Mouse (Mus musculus) adrenal gland, adult (tissue): ENCODE measurements around the gene Mccc2.
"Not testable (repeated sequence)": the region's sequence is repeated elsewhere in the genome, so short reads cannot be mapped to it uniquely, and the experiment has no call there.

Experiments
- DNase-seq, 2 experiments: peaks; one replicate each; pipeline ENCODE4 v3.0.0; 2022 to 2023; ENCODE audit warnings: low spot score in 1 of 2; ENCODE audit not compliant: inconsistent age in 2 of 2

The Mccc2 gene

DNA sequence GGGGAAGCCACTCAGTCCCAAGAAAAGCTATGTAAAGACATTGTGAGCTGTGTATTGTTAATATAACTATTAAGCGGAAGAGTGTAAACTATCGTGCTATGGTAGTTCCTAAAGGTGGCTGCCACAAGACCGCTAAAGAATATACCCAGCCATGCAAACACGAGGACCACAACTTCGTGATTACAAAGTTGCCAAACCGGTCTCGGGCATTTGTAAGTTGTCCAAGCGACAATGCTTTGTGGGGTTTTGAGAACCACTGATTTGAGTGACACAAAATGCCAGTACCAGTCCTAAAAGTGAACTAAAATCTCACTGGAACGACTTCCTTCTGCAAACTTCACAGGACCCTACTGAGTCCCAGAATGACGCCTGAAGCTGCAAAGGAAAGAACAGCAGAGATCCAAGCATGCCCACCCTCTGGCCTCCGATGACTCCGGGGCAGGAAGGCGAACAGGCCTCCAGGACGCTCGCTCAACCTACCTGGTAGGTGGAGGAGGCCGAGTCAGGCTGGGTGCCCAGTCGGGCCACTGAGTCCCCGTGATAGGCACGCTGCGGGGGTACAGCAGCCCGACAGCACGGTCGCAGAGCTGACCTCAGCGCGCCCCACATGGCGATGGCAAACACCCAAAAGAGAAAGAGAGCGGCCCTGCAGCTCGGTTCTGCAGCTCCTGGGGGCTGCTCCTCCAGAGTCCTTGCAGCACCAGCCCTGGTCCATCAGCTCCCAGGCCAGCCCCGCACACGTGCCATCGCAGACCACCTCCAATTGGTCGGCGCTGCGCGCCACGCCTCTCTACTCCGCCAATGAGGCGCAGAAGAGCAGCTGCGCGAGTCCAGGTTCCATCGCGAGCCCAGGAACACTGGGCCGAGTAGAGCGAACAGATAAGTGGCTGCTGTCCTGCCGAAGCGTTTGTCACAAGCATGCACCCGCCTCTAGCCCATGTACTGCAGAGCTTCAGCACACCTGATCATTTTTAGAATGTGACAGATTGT, at the start of gene Mccc2:
Gene Mccc2, minus strand, starts transcription at position 734 of the 990 bp plus-strand sequence.
- peak; percentile 90 to 93 for DNase-seq

DNA sequence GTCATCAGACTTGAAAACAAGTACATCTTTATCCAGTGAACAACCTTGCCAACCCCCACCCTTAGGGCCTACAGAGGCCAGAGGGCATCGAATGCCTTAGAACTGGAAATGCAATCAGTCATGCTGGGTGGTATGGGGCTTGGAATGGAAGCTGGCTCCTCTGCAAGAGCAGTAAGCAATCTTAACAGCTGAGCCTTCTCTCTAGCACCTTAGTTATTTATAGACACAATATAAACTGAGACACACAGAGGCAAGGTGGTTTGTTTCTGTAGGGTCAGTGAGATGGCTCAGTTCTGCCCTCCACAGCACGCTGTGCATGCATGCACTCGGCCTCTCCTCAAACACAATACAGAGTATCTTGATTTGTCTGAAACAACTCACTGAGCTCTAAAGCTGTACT, 48.5 kb upstream of the Mccc2 start:
- no peak for DNase-seq

DNA sequence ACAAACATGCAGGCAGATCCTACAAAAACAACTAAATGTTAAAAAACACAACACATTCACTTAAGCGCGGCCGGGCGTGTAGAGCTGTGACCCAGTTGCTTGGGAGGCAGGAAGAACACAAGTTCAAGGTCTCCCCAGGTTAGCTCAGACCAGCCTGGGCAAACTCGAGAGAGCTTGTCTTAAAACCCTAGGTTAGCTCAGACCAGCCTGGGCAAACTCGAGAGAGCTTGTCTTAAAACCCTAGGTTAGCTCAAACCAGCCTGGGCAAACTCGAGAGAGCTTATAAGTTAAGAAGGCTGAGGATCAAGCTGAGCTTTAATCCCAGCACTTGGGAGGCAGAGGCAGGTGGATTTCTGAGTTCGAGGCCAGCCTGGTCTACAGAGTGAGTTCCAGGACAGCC, 42.3 kb upstream of the Mccc2 start:
- not testable (repeated sequence) for DNase-seq

DNA sequence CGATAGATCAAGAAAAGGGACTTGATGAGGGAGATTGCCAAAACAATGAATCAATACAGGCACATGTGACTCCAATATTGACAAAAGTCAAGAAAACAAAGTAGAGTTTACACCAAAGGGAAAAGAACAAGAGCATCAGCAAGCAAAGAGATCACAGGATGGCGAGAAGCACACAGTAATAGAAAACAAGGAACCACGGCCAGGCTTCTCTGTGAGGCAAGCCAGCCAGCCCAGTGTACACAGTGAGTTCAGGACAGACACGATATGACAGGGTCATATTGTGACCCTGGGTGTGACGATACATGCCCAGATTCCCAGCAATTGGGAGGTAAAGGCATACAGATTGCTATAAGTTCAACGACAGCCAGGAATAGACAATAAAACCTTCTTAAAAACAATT, 10.6 kb upstream of the Mccc2 start:
- DNase-seq, result no peak

DNA sequence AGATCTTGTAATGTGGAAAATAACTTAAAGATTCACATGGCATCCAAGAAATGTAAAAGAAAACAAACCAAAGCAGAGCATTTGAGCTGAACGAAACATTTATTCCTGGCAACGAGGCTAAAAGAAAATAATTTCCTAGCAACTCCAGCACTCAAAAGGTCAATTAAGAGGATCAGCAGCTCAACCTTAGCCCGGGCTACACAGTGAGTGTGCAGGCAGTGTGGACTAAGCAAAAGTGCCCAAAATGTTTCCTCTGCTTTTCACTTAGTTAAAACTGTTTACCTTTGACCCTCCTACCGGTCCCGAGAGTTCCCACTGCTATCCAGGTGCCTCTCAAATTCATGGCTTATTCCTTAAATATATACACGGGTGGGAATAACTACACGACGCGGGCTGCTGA, 1.5 kb upstream of the Mccc2 start:
- DNase-seq, result no peak

DNA sequence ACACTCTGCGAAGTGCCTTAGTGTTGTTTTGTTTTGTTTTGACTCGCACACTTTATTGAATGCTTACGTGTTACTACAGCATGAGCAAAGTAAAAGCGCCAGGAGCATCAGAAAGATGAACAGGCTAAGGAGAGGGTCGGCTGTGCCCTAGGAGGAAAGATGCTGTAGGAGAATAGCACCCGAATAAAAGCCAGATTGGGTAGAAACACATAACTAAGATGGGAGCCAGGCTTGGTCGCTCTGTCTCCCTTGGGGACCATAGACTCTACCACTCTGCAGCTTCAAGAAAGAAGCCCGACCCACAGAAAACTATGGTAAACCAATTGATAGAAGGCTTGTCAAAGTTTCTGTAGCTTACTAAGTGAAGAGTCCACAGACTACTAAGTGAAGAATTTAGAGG, 498 bp upstream of the Mccc2 start:
- DNase-seq, result peak in 1 of 2 experiments; percentile 10

DNA sequence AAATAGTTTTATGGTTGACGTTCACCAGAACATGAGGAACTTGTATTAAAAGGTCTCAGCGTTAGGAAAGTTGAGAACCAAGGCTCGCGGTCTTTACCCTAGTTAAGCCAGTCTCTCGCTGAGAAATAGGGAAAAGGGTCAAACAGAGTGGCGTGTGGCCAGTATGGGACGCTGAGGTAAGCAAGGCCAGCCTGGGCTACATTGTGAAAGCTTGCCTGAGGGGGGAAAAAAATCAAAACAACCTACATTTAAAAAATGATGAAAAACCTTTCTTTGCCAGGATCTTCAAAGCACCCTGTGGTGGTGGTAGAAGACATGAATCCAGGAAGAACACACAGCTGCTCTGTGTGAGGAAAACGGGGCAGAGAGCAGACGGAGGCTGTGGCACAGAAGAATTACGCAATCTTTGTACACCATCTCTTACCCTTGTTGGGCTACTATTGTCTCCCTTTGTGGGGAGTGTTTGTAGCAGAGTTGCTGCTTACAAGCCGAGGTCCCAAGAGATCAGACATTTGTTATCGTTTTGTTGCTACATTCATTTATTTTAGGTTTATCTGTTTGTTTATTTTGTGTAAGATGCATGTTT, 9.4 kb downstream of the Mccc2 start:
- DNase-seq, result peak in 1 of 2 experiments; percentile 36

DNA sequence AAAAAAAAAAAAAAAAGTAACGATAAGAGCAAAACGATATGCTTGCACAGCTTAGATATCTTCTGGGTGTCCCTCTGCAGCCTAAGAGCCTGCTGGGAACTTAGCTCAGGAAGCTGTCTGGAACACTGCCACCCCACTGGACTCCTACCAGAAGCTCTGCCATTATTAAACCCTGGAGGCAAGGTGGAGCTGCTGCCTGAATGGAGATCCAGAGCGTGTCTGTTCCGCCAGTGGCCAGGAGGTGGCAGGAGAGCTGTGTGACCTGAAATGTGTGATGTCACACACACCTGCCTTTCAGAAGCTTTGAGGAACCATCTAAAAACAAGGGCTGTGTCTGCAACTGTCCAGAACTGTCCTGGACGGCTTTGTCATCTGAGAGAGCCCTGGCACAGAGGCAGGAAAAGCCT, 13.6 kb downstream of the Mccc2 start:
- peak; percentile 81 to 94 for DNase-seq

DNA sequence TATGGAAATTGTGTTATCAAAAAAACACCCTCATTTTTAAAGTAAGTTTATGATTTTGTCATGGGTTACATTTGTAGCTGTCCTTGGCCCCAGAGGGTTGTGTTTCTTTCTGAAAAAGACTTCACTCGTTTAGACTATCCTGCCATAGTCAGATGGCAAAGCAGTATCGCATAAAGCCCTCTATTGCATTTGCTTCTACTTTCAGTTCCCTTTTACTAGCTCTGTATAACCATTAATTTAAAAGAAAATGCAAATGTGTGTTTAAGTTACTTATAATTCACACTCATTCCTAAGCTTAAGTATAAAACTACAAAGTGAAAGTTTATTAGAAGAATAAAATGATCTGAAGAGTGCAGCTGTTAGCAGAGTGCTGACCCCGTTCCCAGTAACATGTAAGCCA, 16.4 kb downstream of the Mccc2 start:
- no peak for DNase-seq

DNA sequence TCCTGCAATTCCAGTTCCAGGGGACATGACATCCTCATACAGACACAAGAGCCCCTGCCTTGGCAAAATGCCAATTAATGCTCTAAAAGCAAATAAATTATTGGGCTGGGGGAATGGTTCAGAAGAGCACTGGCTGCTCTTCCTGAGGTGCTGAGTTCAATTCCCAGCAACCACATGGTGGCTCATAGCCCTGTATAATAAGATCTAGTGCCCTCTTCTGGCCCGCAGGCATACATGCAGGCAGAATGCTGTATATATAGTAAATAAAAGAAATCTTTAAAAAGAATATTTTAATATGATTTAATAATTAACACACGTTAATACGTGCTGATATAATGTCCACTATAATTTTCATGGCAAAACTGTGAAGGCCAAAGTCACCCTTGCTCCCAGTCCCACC, 17.3 kb downstream of the Mccc2 start:
- DNase-seq, result no peak

DNA sequence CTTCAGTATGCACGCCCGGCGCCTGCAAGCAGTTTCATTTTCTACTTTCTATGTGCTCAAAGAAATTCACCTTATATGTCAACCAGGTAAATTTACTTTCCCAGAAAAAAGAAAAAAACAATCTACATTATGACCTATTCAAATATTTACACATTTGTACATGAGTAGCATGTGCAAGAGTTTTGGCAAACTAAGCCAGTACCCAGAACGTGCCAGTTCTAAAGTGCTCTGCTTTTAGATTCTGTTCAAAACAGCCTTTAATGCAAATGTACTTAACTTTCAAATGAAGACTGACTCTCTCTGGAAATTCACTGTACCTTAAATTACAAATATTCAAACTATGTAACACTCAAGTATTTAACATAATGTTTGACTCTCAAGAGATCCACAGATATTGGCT, 25.8 kb downstream of the Mccc2 start:
- DNase-seq, result no peak

DNA sequence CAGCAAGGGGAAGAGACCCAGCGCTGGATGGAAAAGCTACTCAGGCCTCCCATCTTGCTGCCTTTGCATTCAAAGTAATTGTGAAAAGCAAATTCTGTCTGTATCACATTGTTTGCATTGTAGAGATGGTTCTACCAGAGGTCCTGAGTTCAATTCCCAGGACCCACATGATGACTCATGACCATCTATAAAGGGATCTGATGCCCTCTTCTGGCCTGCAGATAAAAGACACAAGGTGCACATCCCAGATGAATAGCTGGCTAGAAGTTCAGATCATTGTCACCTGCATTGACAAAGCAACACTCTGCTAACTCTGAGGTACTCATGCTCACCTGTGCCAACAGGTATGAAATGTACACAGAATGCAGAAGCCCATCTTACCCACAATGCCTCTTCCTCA, 32.1 kb downstream of the Mccc2 start:
- DNase-seq, result no peak

DNA sequence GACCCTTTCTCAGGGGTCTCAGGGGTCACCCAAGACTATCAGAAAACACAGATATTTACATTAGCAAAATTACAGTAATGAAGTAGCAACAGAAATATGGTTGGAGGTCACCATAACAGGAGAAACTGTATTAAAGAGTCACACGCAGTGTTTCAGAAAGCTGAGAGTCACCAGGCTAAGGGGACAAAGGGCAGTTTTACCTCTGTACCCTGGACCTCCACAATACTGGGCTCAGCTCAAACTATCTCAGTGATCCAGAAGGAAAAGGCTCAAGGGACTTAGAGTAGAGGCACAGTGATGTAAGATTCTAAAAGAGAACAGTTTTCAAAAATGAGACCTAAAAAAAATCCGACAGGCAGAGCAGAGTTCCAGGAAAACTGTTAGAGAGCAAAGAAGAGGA, 36.0 kb downstream of the Mccc2 start:
- no peak for DNase-seq

DNA sequence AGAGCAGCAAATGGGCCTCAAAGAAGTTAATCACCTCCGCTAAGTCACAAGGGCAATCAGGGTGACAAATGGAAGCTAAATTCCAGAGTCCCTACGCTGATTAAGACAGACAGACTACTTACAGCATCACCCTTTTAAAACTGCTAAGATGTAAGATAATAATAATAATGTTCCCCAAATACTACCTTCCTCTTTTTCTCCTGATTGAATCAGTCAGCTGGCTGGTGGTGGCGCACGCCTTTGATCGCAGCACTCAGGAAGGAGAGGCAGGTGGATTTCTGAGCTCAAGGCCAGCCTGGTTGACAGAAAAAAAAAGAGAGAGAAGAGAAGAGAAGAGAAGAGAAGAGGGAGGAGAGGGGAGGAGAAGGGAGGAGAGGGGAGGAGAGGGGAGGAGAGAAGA, 45.4 kb downstream of the Mccc2 start:
- DNase-seq, result no peak

DNA sequence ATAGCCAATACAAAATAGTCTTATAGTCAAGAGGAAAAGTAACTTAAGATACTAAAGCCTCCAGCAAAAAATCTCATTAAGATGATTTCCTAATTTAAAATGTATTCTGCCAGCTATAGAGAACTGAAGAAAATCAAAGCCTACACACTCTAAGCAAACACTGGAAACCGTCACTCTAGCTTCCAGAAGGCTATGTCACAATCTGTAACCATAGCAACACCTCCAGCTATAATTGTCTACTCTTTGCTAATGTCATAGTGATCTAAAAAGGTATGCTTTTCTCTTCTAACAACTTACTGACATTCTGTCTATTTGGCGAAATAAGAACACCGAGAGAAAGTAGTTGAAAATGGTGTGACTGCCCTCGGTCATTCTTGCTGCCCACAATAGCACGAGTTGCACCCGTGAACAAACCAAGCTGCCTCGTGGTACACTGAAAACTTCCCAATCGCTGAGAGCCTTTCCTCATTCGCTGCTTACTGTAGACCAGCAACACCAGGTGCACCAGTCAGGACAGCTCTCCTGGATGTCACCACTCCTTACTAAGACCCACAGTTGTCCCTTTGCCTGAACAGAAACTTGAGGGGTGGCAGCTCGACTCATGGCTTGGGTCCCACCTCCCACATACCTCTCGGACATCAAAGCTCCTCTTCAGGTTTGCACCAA, 48.3 kb downstream of the Mccc2 start:
- DNase-seq, result no peak

DNA sequence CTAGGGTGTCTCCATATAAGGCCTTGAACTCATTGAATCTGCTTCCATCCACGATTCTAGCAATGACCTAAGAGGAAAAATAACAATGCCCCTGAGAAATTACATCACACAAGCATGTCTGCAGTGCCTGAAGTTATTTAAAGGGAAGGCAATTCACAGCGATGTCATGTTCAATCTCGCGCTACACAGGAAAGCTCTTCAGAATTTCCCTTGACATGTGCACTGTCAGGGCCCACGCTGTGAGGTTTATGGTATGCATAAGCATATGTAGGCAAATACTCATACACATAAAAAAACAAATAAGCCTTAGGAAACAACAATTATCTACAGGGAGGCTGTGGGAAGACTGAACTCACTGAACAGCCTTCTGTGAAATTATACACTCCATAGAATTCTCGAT, 51.6 kb downstream of the Mccc2 start:
- no peak for DNase-seq

DNA sequence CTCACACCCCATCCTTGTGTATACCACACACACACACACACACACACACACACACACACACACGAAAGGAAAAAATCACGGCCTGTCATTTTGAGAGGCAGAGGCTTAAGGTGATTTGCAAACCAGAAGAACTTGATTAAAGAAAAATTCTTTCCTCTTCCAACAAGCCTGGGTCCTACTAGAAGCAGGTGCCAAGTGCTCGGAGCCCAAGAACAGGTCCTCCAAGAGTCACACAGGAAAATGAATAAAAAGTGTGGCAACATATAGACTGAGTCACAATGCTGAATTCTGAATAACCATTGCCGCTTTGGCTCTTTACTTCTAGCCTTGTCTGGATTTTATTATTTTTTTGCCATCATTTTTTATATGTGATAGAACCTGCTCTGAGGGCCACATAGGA, 53.8 kb downstream of the Mccc2 start:
- no peak for DNase-seq

DNA sequence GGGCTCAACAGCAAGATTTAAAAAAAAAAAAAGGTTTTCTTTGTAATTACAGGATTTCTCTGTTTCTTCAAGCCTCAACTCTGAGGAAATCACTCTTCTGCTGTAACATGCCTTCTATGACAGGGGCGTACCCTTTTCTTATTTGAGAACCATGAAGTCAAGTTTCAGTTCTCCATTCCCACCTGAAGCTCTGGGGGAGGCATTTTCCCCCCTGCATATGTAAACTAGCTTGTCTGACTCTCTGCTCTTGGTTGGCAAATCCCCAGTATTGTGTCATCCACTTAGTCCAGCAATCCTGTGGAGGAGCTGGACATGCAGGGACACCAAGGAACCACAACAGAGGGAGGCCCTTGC, 59.9 kb downstream of the Mccc2 start:
- DNase-seq, result no peak

DNA sequence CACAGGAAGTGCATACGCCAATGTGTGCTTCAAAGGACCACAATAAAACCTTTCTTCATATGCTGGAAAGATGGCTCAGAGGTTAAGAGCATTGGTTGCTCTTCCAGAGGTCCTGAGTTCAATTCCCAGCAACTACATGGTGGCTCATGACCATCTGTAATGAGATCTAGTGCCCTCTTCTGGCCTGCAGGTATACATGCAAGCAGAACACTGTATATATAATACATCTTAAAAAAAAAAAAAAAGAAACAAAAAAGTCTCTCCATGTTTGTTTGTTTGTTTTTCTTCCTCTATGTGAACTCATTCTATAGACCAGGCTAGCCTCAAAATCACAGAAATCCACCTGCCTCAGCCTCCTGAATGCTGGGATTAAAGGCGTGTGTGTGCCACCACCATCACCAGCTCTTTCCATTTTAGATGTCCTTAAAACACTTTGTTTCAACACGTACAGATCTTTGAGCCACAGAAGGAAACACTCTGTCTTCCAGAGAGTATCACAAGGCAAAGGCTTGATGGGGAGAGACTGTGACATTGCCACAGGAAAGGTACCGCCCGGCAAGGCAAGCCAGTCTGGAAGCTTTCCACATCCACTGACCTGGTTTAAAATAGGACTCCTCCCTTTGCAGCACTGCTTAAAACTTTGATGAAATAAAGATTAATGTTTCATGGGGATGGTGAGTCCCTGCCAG, 60.4 kb downstream of the Mccc2 start:
- DNase-seq, result no peak

DNA sequence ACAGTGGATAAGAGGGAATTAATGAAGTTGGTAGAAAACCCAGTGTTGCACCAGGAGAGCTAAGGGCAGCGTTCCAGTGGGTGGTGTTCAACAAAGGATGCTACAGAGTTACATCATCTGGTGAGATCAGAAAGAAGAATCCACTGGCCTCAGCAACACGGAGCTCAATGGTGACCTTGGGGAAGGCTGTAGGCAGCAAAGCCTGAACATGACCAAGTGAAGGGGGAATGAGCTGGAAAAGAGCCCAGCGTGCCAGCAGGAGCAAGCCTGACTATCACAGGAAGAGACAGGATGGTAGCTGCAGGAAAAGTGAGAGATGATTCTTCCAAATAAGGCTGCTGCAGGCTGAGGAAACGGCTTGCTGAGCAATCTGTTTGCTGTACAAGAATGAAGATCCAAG, 68.0 kb downstream of the Mccc2 start:
- peak; percentile 24 to 39 for DNase-seq

DNA sequence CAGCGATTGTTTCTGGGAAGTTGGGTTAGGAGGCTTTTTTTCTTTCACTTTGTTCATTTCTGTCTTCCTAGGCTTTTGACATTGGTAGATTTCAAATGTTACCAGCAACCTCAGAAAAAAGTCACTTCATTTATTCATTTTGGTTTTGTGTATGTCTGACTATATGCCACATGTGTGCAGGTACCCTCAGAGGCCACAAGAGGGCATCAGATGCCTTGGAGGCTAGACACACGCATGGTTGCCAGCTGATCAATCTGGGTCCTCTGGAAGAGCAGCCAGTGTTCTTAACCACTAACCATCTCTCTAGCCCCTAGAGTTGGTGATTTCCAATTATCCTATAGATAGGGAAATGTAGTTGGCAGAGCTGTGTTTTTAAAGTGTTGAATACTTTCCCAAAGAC, 71.9 kb downstream of the Mccc2 start:
- no peak for DNase-seq
